Mouse (Mus musculus) activated CD4-positive, CD25-positive, alpha-beta regulatory T cell (primary cell): Measurements from ENCODE around the gene Cpne5. TPM values are rescaled to one million over a fixed set of nuclear protein-coding genes. Genes with fewer than 3 reads are reported as not detected.

Experiments
- polyA plus RNA-seq, 2 experiments: library from polyadenylated mRNA; unstranded; fragments of 100-300 nt; shearing (Covaris generic); gene quantifications; one replicate each; pipeline ENCODE4 v1.2.1; 2017

The Cpne5 gene
- under 1 TPM; 0.59 to 0.91 TPM for polyA plus RNA-seq

GRCm38 (mm10) chr17:29237772-29238420 lies at the start of gene Cpne5:
TSS of gene Cpne5 (minus strand) at chr17:29238167.

DNA sequence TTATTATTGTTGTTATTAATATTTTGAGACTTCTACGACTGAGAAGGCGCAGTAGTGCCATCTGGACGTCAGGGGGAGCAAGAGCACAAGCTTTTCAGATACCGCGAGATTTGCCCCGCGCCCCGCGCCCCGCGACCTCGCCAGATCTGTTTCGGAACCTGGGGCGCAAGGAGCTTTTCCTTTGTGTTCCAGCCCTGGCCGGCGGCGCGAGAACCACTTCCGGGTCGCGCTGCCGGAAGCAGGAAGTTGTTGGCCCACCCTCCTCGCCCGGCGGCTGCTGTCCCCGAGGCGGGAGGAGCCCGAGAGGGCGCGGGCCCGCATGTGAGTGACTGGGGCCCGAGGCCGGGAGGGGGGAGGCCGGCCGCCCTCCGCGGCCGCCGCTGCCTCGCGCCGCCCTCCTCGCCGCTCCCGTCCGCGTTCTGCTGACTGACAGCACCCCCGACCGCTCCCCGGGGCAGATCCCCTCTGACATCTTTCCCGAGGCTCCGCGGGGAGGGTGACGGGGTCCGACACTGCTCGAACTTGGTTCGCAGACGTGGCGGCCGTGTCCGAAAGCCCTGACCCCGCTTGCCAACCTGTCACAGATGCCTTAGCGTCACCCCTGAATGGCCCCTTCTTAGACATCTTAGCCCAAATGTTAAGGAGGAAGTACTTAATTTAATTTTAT lies 30.8 kb upstream of the Cpne5 start, which contains the start of gene BC004004:
Gene BC004004, plus strand, starts transcription at position 107 of the 667 bp plus-strand sequence.

GRCm38 (mm10) chr17:29263840-29264633 lies 26.1 kb upstream of the Cpne5 start, which contains the start of gene Ppil1:
TSS of gene Ppil1 (minus strand) at chr17:29264186.

GRCm38 (mm10) chr17:29113591-29114352 lies 124.2 kb downstream of the Cpne5 start, which contains the start of gene Rab44:
TSS of gene Rab44 (plus strand) at chr17:29114145.

Other genes starting within 250 kb of the Cpne5 start
- gene Stk38, start 230.2 kb downstream of the Cpne5 start, polyA plus RNA-seq: 100 to 1,000 TPM; 253 to 316 TPM
- gene Srsf3, start 205.5 kb downstream of the Cpne5 start, polyA plus RNA-seq: 100 to 1,000 TPM; 435 to 483 TPM
- 10 to 100 TPM in 1 of 2 experiments, 1 to 10 TPM in 1; 7.9 to 10.7 TPM for gene Cdkn1a, start 147.2 kb downstream of the Cpne5 start, polyA plus RNA-seq
- under 1 TPM; 0.18 to 0.69 TPM for gene Rab44, start 124.0 kb downstream of the Cpne5 start, polyA plus RNA-seq
- gene Ppil1, start 26.0 kb upstream of the Cpne5 start, polyA plus RNA-seq: 100 to 1,000 TPM in 1 of 2 experiments, 10 to 100 TPM in 1; 88.1 to 114 TPM
- gene BC004004, start 30.6 kb upstream of the Cpne5 start, polyA plus RNA-seq: 100 to 1,000 TPM; 118 to 172 TPM
- gene Pi16, start 79.5 kb upstream of the Cpne5 start, polyA plus RNA-seq: under 1 TPM in 1 of 2 experiments, not detected in 1; 0.10 TPM
- gene Mtch1, start 109.8 kb upstream of the Cpne5 start, polyA plus RNA-seq: 100 to 1,000 TPM; 122 to 156 TPM
- 1 to 10 TPM; 3.5 to 4.1 TPM for gene Fgd2, start 122.7 kb upstream of the Cpne5 start, polyA plus RNA-seq